Mouse (Mus musculus): Measurements from ENCODE around the gene Aes.
A peak's percentile ranks its signal among the peaks of the same experiment; 100 is the strongest.

DNA sequence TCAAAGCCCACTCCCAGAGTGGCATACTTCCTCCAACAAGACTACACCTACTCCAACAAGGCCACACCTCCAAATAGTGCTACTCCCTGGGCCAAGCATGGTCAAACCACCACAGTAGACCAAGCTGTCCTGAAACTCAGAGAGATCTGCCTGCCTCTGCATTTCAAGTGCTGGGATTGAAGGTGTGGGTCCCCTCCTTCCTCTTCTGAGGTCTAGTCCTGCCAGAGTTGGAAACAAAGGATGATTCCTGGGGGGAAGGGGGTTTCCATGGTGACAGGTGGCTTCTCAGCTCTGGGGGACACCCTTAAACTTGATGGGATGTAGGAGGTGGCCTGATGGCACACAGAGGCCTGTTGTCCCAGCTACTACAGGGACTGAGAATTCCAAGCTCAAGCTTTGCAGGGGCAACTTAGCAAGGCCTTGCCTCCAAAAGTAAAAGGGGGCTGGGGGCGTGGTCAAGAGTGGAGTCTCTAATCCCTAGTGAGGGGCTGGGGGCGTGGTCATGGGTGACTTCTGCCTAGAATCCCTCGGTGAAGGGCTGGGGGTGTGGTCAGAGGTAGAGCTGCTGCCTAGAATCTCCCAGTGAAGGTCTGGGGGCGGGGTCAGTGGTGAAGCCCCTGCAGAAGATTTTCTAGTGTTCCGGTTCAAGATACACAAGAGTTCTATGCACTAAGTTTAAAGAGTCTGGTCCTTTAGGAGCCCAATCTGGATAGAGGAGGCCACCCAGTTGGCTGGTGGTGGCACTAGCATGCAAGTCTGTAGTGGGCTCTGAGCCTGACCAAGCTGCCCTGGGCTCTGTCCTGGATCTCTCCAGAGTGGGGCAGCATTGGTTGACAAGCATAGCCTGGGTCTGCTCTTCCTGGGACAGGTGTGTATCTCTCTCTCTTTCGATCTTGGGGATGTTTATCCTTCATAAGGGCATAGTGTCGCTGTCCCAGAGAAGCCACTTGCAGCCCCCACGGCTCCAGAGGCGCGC lies 15.1 kb downstream of the Aes start, which contains the start of gene Tle2:
- TF ChIP-seq EP300 (IDR thresholded peaks at IDR 0.05; ENCODE audit: low read depth), result no peak
- 0 out of 2 replicates have a peak, but pooled peaks have one; percentile 11 for TF ChIP-seq CTCF (IDR thresholded peaks at IDR 0.05; ENCODE audit: low read depth)
